Mouse (Mus musculus) heart, adult 2 months (tissue): ENCODE measurements around the gene Dnase1l2.

ENCODE experiments used
- CTCF ChIP-seq: fragments of 200-600 bp; IDR thresholded peaks from 2 replicates; pipeline ENCODE4 v1.8.1; 2022; ENCODE audit warnings: antibody characterized with exemption, mild to moderate bottlenecking, moderate library complexity
- POLR2A ChIP-seq: fragments of 200-500 bp; IDR thresholded peaks from 2 replicates; pipeline ENCODE4 v1.6.1; 2011; ENCODE audit warnings: mild to moderate bottlenecking, low read depth, low read length, control low read depth; ENCODE audit not compliant: insufficient read depth

DNA sequence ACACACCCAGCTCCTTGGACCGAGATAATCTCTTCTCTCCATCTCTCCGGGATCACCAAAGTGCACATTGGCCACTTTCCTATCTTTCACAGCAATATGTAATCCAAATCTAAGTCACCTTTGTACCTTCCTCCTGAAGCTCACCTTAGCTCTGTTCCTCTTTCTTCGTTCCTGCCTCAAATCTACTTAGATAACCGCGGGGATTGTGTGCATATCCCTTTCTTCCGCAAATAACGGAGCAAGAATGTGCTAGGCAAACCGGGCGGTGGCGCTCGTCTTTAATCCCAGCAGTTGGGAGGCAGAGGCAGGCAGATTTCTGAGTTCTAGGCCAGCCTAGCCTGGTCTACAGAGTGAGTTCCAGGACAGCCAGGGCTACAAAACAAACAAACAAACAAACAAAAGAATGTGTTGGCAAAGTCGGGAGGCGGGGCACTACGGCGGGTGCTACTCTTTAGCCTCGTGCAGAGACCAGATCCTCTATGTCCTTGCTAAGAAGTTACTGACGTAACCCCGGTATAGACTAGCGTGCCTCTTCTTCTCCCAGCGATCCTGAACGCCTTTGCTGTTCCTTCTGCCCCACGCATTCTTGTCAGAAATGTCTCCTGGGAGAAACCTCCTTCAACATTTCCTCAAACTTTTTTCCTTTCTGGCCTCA, 29.2 kb downstream of the Dnase1l2 start:
- no peak for TF ChIP-seq POLR2A
- TF ChIP-seq CTCF = peak; percentile 35
